Mouse (Mus musculus) ES-Bruce4 (cell line): ENCODE measurements around the gene Gm3776. TPM values are rescaled to one million over a fixed set of nuclear protein-coding genes. Genes with fewer than 3 reads are reported as not detected.
"Not testable (repeated sequence)": the region's sequence is repeated elsewhere in the genome, so short reads cannot be mapped to it uniquely, and the experiment has no call there.

Experiments
- H3K27ac ChIP-seq: 2 replicates; pipeline ENCODE4 v1.5.1; 2012; ENCODE audit warnings: low read length, inconsistent platforms; ENCODE audit not compliant: insufficient read depth
- H3K27me3 ChIP-seq: 2 replicates; pipeline ENCODE4 v1.6.1; 2012; ENCODE audit warnings: mild to moderate bottlenecking, low read length, inconsistent platforms; ENCODE audit not compliant: control insufficient read depth, poor library complexity, insufficient read depth, severe bottlenecking
- H3K36me3 ChIP-seq: 2 replicates; pipeline ENCODE4 v1.6.1; 2012; ENCODE audit warnings: inconsistent platforms, mild to moderate bottlenecking, low read length, moderate library complexity; ENCODE audit not compliant: control insufficient read depth, poor library complexity, insufficient read depth, severe bottlenecking
- H3K4me1 ChIP-seq: one replicate; pipeline ENCODE4 v1.8.1; 2011; ENCODE audit warnings: low read length; ENCODE audit not compliant: control insufficient read depth, insufficient read depth
- H3K4me3 ChIP-seq: 2 replicates; pipeline ENCODE4 v1.5.1; 2011; ENCODE audit warnings: low read depth, mild to moderate bottlenecking, low read length
- H3K9ac ChIP-seq: 2 replicates; pipeline ENCODE4 v1.6.1; 2012; ENCODE audit warnings: low read depth, mild to moderate bottlenecking, inconsistent platforms; ENCODE audit not compliant: poor library complexity, severe bottlenecking
- H3K9me3 ChIP-seq: replicated peaks from 2 replicates; pipeline ENCODE4 v1.6.1; 2012; ENCODE audit warnings: mild to moderate bottlenecking, low read length, inconsistent platforms; ENCODE audit not compliant: control insufficient read depth, poor library complexity, insufficient read depth, severe bottlenecking
- CTCF ChIP-seq: IDR thresholded peaks from one replicate; pipeline ENCODE4 v1.8.1; 2011; ENCODE audit warnings: low read depth, low read length
- EP300 ChIP-seq: IDR thresholded peaks from 2 replicates; pipeline ENCODE4 v1.6.1; 2011; ENCODE audit warnings: low read depth, low read length; ENCODE audit not compliant: insufficient read depth
- POLR2A ChIP-seq: IDR thresholded peaks from one replicate; pipeline ENCODE4 v1.8.1; 2011; ENCODE audit warnings: low read length; ENCODE audit not compliant: insufficient read depth
- polyA plus RNA-seq: library from polyadenylated mRNA; stranded (reverse); fragments of >200 nt; gene quantifications from 2 replicates; pipeline ENCODE4 v1.2.4, GENCODE M21; 2011; ENCODE audit warnings: low read depth; ENCODE audit not compliant: missing spikeins, insufficient read depth, insufficient read length

Gene Gm3776
- polyA plus RNA-seq, 1 experiment, result not detected

DNA sequence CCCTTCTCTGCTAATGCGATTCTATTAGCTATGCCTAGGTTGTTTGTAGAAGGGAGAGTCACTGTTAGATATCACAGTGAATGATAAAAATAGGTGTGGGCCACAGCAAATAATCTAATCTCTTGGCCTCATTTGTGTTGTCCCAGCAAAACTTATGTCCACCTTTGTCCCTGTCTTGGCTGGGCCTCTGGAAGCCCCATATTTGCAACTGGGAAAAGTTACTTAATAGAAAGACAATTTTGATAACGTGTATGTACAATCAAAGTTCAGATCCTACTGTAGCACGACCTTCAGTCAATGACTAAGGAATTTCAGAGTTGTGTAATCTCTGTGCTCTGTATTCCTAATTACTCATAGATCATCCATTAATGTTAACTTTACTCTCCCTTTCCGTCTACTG lies 39.9 kb upstream of the Gm3776 start:
- H3K9ac ChIP-seq, result no peak overlapping the region
- H3K27ac ChIP-seq, result no peak overlapping the region
- TF ChIP-seq POLR2A (no peak), EP300 (no peak), CTCF (no peak)
- H3K27me3 ChIP-seq, result no peaks in the 10 kb centered on the region
- H3K4me3 ChIP-seq, result no peak overlapping the region
- no peaks in the 10 kb centered on the region for H3K4me1 ChIP-seq
- H3K36me3 ChIP-seq, result no peaks in the 10 kb centered on the region
- H3K9me3 ChIP-seq, result no peaks in the 10 kb centered on the region

DNA sequence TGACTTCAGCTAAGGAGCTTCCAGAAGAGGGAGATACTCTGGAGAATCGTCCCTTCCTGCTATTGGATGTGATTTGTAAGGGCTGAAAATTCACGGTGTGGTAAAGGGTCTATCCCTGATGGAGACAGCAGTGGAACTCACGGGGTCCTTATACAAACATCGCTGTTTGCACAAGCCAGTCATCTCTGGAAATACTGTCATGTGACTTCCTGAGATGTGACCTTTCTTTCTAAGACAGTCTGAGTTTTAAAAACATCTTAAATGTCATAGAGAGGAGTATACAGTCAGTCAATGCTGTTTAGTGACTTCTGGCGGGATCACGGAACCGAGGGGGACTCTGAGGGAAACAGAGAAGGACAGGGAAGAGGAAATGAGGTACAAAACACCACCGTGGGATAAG lies 34.3 kb upstream of the Gm3776 start:
- Histone ChIP-seq H3K27me3 (no peaks in the 10 kb centered on the region), H3K9me3 (no peaks in the 10 kb centered on the region), H3K4me3 (no peak overlapping the region), H3K27ac (no peak overlapping the region), H3K4me1 (no peaks in the 10 kb centered on the region), H3K9ac (no peak overlapping the region), H3K36me3 (no peaks in the 10 kb centered on the region)
- TF ChIP-seq POLR2A (no peak), EP300 (no peak), CTCF (no peak)

DNA sequence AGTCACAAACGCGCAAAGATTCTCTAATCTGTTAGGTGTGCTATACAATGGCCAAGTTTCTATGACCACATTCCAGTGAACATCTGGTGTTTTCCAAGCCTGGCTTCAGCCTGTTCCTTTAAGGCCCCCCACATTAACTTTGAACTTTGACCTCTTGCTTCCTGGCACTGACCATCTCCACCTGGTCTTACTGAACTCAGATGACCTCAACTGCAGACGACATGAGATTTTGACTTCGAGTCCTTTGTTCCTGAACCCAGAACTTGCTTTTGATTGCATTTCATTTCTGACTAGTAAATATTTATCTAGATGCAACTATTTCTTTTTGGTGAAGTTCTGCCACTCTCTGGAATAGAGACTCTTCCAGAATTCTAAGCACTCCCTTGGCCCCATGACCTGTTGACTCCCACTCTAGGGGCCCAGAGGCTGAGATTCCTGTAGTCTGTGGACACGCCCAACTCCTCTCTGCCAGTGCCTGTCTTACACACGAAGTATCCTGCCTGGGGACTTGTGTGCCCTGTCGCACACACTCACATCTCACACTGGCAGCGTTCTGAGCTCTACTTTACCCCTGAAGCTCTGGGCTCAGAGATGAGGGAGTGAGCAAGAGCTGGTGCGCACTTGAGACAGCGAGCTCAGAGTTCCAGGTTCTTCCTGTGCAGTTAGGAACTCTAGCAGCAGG lies 33.6 kb upstream of the Gm3776 start:
- Histone ChIP-seq H3K4me3 (no peak overlapping the region), H3K9ac (no peak overlapping the region), H3K36me3 (no peaks in the 10 kb centered on the region), H3K4me1 (no peaks in the 10 kb centered on the region), H3K9me3 (no peaks in the 10 kb centered on the region), H3K27ac (no peak overlapping the region), H3K27me3 (no peaks in the 10 kb centered on the region)
- no peak for TF ChIP-seq CTCF
- TF ChIP-seq EP300, result no peak

GRCm38 (mm10) chr9:78224418-78224817 lies 32.5 kb upstream of the Gm3776 start:
- Histone ChIP-seq H3K9ac (no peak overlapping the region), H3K4me1 (no peaks in the 10 kb centered on the region), H3K4me3 (no peak overlapping the region), H3K27ac (no peak overlapping the region), H3K27me3 (no peaks in the 10 kb centered on the region), H3K9me3 (no peaks in the 10 kb centered on the region), H3K36me3 (no peaks in the 10 kb centered on the region)
- TF ChIP-seq POLR2A (no peak), EP300 (no peak), CTCF (no peak)

- no peak overlapping the region for H3K4me3 ChIP-seq
- no peaks in the 10 kb centered on the region for H3K36me3 ChIP-seq
Observed at GRCm38 (mm10) chr9:78225304-78225703, 31.6 kb upstream of the Gm3776 start.

GRCm38 (mm10) chr9:78228122-78228521 lies 28.8 kb upstream of the Gm3776 start:
- no peak overlapping the region for H3K27ac ChIP-seq
- no peaks in the 10 kb centered on the region for H3K4me1 ChIP-seq
- no peaks in the 10 kb centered on the region for H3K9me3 ChIP-seq
- no peaks in the 10 kb centered on the region for H3K27me3 ChIP-seq
- H3K9ac ChIP-seq, result no peak overlapping the region
- TF ChIP-seq EP300 (no peak), CTCF (no peak), POLR2A (no peak)
- H3K4me3 ChIP-seq, result no peak overlapping the region
- no peaks in the 10 kb centered on the region for H3K36me3 ChIP-seq

More at GRCm38 (mm10) chr9:78225304-78225703, 31.6 kb upstream of the Gm3776 start:
- no peak overlapping the region for H3K27ac ChIP-seq
- H3K9me3 ChIP-seq, result no peaks in the 10 kb centered on the region
- H3K4me1 ChIP-seq, result no peaks in the 10 kb centered on the region
- H3K27me3 ChIP-seq, result no peaks in the 10 kb centered on the region
- H3K9ac ChIP-seq, result no peak overlapping the region
- no peak for TF ChIP-seq POLR2A
- TF ChIP-seq EP300, result no peak
- no peak for TF ChIP-seq CTCF

DNA sequence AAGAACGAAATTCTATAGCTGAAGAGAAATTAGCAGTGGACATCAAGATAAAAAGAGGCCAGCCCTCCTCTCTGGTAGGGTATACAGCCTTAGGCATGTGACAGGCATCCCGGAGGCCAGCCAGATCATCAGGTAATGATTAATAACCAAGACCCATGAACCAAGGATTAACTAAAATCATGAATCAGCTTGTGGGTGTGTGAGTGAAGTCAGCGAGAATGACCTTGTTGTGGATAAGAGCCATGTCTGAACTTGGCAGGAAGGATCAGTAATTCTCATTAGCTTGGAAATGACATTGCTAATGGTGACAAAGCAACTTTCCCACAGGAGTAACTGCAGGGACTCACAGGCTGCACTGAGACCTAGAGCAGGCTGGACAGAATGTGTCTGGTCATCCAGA lies 27.3 kb upstream of the Gm3776 start:
- H3K9ac ChIP-seq, H3K4me3 ChIP-seq, H3K27ac ChIP-seq, H3K36me3 ChIP-seq, H3K27me3 ChIP-seq, H3K9me3 ChIP-seq, H3K4me1 ChIP-seq: not testable (repeated sequence)

GRCm38 (mm10) chr9:78230461-78230860 lies 26.5 kb upstream of the Gm3776 start, which contains the start of gene Gsta1:
Gsta1 (plus strand) TSS chr9:78230656.
- H3K9me3 ChIP-seq, H3K4me3 ChIP-seq, H3K4me1 ChIP-seq, H3K36me3 ChIP-seq, H3K9ac ChIP-seq, H3K27me3 ChIP-seq, H3K27ac ChIP-seq: not testable (repeated sequence)

GRCm38 (mm10) chr9:78233121-78233695 lies 23.7 kb upstream of the Gm3776 start:
- not testable (repeated sequence) for H3K27me3 ChIP-seq, H3K9me3 ChIP-seq, H3K9ac ChIP-seq, H3K4me1 ChIP-seq, H3K27ac ChIP-seq, H3K36me3 ChIP-seq, H3K4me3 ChIP-seq
